Mouse (Mus musculus) brown adipose tissue, adult 24 weeks (tissue): ENCODE data around the gene Cdh23. TPM values are rescaled to one million over a fixed set of nuclear protein-coding genes. Genes with fewer than 3 reads are reported as not detected.

Experiments used
- H3K27ac ChIP-seq: fragments of 200-500 bp; replicated peaks from 2 replicates; pipeline ENCODE4 v1.5.1; 2012; ENCODE audit warnings: low read depth, mild to moderate bottlenecking, low read length
- H3K4me1 ChIP-seq: fragments of 200-500 bp; 2 replicates; pipeline ENCODE4 v1.6.1; 2012; ENCODE audit warnings: low read length, mixed read lengths; ENCODE audit not compliant: control insufficient read depth, insufficient read depth, insufficient read length
- H3K4me3 ChIP-seq: fragments of 200-500 bp; 2 replicates; pipeline ENCODE4 v1.5.1; 2012; ENCODE audit warnings: low read depth, mild to moderate bottlenecking, low read length, moderate library complexity; ENCODE audit not compliant: insufficient read depth
- polyA plus RNA-seq: library from polyadenylated mRNA; stranded (reverse); fragments of >200 nt; gene quantifications from 2 replicates; pipeline ENCODE4 v1.2.4, GENCODE M21; 2012; ENCODE audit not compliant: missing spikeins, insufficient read depth, insufficient read length

Gene Cdh23
- polyA plus RNA-seq, 1 experiment: 2.1 TPM

DNA sequence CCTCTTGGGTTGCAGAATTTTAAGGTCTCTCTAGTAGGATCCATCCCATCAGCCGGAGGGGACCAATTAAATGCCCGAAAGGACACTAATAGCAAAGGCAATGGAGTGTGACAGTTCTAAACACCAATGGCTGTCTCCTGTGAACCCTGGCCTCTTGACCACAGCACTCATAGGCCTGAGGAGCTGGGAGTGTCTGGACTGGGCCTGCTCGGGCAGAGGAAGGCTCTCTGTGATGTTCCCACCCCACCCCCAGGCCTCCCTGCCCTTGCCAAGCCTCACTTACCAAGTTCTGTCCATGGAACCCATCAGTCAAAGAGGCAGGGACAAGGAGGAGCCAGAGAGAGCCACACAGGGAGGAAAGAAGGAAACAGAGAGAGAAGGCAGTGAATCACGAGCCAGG lies 228.5 kb downstream of the Cdh23 start:
- no peak overlapping the region for H3K27ac ChIP-seq
- H3K4me1 ChIP-seq: no peaks in the 10 kb centered on the region
- no peak overlapping the region for H3K4me3 ChIP-seq

- Histone ChIP-seq H3K4me3 (no peak overlapping the region), H3K27ac (no peak overlapping the region), H3K4me1 (no peaks in the 10 kb centered on the region)
Measured at GRCm38 (mm10) chr10:60463953-60464647, 232.2 kb downstream of the Cdh23 start.

- H3K4me1 ChIP-seq: no peaks in the 10 kb centered on the region
- no peak overlapping the region for H3K4me3 ChIP-seq
- no peak overlapping the region for H3K27ac ChIP-seq
Measured at GRCm38 (mm10) chr10:60456662-60457397, 239.5 kb downstream of the Cdh23 start.

- no peak overlapping the region for H3K27ac ChIP-seq
- no peaks in the 10 kb centered on the region for H3K4me1 ChIP-seq
- H3K4me3 ChIP-seq: no peak overlapping the region
Measured at GRCm38 (mm10) chr10:60455193-60455592, 241.1 kb downstream of the Cdh23 start.

DNA sequence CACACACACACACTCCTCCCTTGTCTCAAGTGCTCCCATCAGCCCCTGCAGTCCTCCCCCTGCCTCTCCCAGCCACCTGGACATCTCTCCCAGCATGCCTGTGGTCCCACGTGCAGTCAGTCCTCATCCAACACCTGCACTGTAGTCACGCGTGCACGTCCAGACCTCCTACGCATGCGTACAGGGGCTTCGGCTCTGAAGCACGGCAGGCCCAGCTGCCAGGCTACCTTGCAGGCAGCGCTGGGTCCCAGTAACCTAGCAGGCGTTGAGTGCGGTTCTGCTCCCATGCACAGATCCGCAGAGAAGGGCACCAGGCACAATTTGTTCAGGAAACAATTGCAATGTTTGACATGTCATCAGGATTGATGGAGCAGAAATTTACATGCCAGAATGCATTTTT lies 249.1 kb downstream of the Cdh23 start:
- Histone ChIP-seq H3K4me3 (no peak overlapping the region), H3K27ac (no peak overlapping the region), H3K4me1 (no peaks in the 10 kb centered on the region)

DNA sequence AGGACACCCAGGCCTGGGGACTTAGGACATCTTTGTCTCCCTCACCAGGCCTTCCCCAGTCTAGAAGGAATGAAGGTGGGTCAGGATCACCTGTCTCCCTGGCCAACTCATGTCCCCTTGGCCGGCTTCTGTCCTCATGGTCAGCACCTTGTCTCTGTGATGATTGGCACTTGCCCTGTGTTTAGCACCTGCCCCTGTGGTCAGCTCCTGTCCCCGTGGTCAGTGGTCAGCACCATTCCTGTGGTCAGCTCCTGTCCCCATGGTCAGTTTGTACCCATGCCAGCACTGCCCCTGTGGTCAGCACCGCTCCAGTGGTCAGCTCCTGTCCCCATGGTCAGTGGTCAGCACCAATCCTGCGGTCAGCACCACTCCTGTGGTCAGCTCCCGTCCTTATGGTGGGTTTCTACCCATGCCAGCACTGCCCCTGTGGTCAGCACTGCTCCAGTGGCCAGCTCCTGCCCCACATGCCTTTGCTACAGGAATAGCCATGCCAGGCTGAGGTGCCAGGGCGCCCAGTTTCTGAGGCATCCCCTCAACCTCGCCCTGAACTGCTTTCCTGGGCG lies 251.2 kb downstream of the Cdh23 start:
- H3K4me1 ChIP-seq: no peaks in the 10 kb centered on the region
- H3K4me3 ChIP-seq: no peak overlapping the region
- no peak overlapping the region for H3K27ac ChIP-seq

GRCm38 (mm10) chr10:60443078-60443477 lies 253.2 kb downstream of the Cdh23 start:
- Histone ChIP-seq H3K27ac (no peak overlapping the region), H3K4me1 (no peaks in the 10 kb centered on the region), H3K4me3 (no peak overlapping the region)

- Histone ChIP-seq H3K27ac (no peak overlapping the region), H3K4me1 (no peaks in the 10 kb centered on the region), H3K4me3 (no peak overlapping the region)
Measured at GRCm38 (mm10) chr10:60442321-60442720, 254.0 kb downstream of the Cdh23 start.

DNA sequence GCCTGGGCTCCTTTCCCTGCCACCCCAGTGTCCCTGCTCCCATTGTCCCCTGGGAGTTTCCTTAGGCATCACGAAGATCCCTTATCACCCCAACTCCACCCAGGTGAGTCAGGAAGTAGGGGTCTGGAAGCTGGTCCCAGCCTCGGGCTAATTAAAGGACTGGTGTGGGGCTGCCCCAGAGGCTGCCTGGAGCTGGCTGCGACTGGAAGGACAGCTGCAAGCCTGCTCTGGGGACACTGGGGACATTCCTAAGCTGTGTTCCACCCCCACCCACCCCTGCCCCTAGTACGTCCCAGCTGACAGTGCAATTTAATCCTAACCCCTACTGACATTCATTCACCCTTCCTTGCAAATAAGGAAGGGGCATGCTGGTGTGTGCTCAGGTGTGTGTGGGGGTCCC lies 263.6 kb downstream of the Cdh23 start:
- no peaks in the 10 kb centered on the region for H3K4me1 ChIP-seq
- H3K4me3 ChIP-seq: no peak overlapping the region
- H3K27ac ChIP-seq: no peak overlapping the region

DNA sequence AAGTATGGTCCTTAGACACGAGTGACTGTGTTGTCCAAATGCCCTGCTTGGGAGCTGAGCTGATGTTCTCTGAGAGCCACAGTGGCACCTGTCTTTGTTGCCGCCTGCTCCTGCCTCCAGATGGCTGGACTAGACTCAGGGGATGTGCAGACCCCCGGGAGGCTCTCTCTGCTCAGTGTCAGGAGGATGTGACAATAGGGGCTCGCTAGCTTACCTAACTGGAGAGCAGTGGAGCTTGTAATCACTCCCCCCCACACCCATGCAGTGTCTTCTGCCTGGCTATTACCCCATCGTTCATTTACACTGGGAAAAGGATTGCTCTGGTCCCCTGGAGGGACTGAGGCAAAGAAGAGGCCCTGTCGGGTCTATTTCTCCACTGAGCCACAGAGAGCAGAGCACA lies 265.7 kb downstream of the Cdh23 start:
- Histone ChIP-seq H3K4me3 (no peak overlapping the region), H3K27ac (no peak overlapping the region), H3K4me1 (no peaks in the 10 kb centered on the region)

DNA sequence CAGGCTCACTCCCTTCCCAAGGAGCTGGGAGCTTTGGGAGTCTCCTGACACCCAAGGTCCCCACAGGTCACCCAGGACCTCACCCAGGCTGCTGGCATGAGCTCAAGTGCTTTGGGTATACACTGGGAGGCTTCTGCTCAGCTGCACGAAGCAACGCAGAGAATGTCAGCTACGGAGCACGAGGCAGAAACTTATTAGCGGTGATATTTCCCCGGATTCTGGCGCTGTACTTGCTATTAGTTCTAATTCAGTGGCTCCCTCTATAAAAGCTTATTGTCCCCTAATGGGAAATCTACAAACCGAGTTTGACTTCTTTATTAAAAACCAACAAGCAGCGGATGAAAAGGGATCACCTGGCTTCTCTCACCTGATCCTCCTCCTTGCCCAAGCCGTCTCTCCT lies 266.3 kb downstream of the Cdh23 start:
- Histone ChIP-seq H3K4me3 (no peak overlapping the region), H3K4me1 (no peaks in the 10 kb centered on the region), H3K27ac (no peak overlapping the region)

- H3K4me3 ChIP-seq: no peak overlapping the region
- H3K4me1 ChIP-seq: no peaks in the 10 kb centered on the region
- H3K27ac ChIP-seq: no peak overlapping the region
Measured at GRCm38 (mm10) chr10:60422756-60423155, 273.5 kb downstream of the Cdh23 start.

DNA sequence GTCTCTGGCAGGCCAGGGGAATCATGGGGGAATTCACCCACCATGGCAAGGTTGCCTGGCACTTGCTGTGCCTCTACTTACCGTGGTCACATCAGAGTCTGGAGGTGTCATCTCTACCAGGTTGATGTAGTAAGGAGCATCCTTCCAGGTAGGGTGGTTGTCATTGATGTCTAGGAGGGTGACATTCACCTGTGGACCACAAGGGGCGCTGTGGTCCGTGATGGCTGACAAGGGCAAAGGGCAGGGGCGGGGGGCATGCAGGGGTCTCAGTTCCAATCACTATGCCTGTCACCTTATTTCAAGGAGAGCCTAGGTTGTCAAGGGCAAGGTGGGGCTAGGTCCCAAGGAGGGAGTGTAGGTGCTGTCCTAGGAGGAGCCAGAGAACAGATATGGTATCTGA lies 276.7 kb downstream of the Cdh23 start:
- Histone ChIP-seq H3K27ac (no peak overlapping the region), H3K4me1 (no peaks in the 10 kb centered on the region), H3K4me3 (no peak overlapping the region)

GRCm38 (mm10) chr10:60418137-60418536 lies 278.2 kb downstream of the Cdh23 start:
- H3K27ac ChIP-seq: no peak overlapping the region
- no peak overlapping the region for H3K4me3 ChIP-seq
- no peaks in the 10 kb centered on the region for H3K4me1 ChIP-seq

DNA sequence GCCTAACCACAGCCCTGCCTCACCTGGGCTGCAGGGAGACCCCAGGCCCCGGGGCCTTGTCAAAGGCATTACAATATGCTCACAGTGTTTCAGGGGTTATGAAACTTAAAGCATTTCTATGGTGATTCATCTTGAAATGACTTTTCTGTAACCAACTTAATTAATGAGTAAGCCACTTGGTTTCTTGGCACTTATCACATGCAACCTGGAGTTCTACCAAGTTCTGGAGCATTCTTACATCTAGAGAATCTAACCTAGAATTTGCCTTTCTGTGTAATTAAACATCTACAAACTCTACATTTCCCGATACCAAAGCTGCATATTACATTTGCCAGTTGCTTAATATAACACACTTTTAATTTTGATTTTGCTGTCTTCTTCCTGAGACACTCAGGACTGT lies 279.2 kb downstream of the Cdh23 start:
- Histone ChIP-seq H3K27ac (no peak overlapping the region), H3K4me3 (no peak overlapping the region), H3K4me1 (no peaks in the 10 kb centered on the region)

DNA sequence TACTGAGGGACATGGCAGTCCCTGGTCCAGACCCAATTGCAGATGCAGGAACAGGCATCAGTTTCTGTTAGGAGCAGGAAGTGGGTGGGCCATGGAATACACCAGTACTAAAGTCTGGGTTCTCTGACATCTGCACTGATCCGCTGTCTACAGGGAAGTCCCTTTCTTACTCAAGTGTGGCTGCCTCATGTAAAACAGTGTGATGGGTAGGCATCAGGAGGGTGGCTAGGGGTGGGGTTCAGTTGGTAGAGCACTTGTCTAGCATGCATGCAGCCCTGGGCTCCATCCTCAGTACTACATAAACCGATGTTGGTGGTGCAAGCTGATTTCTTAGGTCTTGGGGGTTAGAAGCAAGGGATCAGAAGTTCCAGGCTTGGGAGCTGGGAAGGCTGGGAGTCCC lies 282.5 kb downstream of the Cdh23 start:
- Histone ChIP-seq H3K4me3 (no peak overlapping the region), H3K27ac (no peak overlapping the region), H3K4me1 (no peaks in the 10 kb centered on the region)
